Mouse (Mus musculus): Measurements from ENCODE around the gene Dscaml1.

GRCm38 (mm10) chr9:45694256-45694655 is 267.8 kb downstream of the Dscaml1 start:
- no peak for TF ChIP-seq EP300 (IDR thresholded peaks at IDR 0.05; ENCODE audit: low read depth)
- TF ChIP-seq CTCF (IDR thresholded peaks at IDR 0.05; ENCODE audit: low read depth), result no peak
